9 mouse cellular contexts compared by ENCODE assay signal in the genomic region with DNA sequence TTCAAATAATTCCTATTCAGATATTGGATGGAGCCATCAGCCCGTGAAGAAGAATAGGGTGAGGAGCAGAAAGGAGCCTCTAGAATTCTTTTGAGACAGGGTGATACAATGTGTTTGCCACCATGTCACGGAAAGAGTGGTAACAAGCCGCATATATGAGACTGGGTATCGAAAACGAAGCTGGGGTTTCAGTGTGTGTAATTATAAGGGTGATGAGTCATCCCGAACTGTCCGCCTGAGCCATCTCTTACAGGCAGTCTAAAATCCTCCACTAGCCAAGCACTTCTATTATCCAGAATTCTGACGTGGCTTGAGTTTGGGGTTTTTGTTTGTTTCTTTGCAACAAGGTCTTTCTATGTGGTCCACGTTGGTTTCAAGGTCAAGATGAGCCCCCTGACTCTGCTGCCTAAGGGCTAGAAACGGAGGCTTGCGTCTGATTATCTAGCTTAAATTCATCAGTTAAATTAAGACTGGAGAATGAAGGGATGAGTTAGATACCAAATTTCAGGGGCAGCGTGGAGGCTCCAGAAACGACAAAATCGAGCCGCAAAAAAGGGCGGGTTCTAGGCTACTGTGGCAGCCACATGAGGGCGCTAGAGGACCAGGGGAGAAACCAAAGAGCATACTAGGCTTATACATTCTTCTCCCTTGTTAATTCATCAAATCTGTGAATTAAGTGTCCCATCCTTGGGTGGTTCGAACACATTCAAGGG. TPM values are rescaled to one million over a fixed set of nuclear protein-coding genes. Genes with fewer than 3 reads are reported as not detected.
DNase-seq lines count a peak whose midpoint lies in the region; ATAC-seq and TF ChIP-seq lines count a peak whose summit lies in the region.
"Had no signal": no experiment of that assay in that cellular context is flagged by ENCODE, and none has a peak within 500 bp of the region (broad histone marks: within the 10 kb centered on the region; RNA-seq: fewer than 3 reads in every experiment).

No protein-coding gene starts in this region.

- no peak overlapping the region for H3K4me3 ChIP-seq in heart, adult 2 months
- no peak overlapping the region for H3K4me3 ChIP-seq in heart, embryonic 11.5 days (ENCODE audit: low read depth, low read length)
- H3K4me3 ChIP-seq in bone marrow, adult 2 months (replicated peaks; ENCODE audit: control insufficient read depth, low read depth, low read length) = no peak overlapping the region
- H3K4me3 ChIP-seq in lung, adult 2 months (replicated peaks; ENCODE audit: extremely low read depth, low read depth, low read length) = no peak overlapping the region
- no peak overlapping the region for H3K4me3 ChIP-seq in forebrain, embryonic 11.5 days (ENCODE audit: low read depth, low read length)
- H3K4me3 ChIP-seq: embryonic facial prominence, embryonic 12.5 days had no signal

- intact Hi-C loops in heart, adult 2 months (cut with DNase I) = no loop called here

- 0 out of 2 replicates have a peak, but pooled peaks have one; percentile 18 for TF ChIP-seq EP300 in heart, adult 2 months (IDR thresholded peaks at IDR 0.05; ENCODE audit: insufficient read depth, low read depth, low read length)

- no peak for ATAC-seq in heart, embryonic 11.5 days (replicated peaks; ENCODE audit: insufficient number of reproducible peaks, low FRiP score, low TSS enrichment)
- ATAC-seq in forebrain, embryonic 11.5 days (replicated peaks; ENCODE audit: low FRiP score) = no peak

- H3K27ac ChIP-seq in heart, adult 2 months = no peak overlapping the region
- H3K27ac ChIP-seq in heart, embryonic 11.5 days (ENCODE audit: low read depth, low read length) = no peak overlapping the region
- H3K27ac ChIP-seq in bone marrow, adult 2 months (ENCODE audit: control insufficient read depth, insufficient read depth, low read depth, low read length, poor library complexity) = no peak overlapping the region
- H3K27ac ChIP-seq in forebrain, embryonic 11.5 days (ENCODE audit: low read depth, low read length) = no peak overlapping the region
- H3K27ac ChIP-seq: embryonic facial prominence, embryonic 12.5 days had no signal

- no peaks in the 10 kb centered on the region; the same call in 1 of the 2 replicates for H3K4me1 ChIP-seq in heart, adult 2 months (ENCODE audit: control insufficient read depth, insufficient read depth, low read length)
- H3K4me1 ChIP-seq in heart, embryonic 11.5 days (ENCODE audit: control insufficient read depth, insufficient read depth, low read length) = peaks cover 8% of the 10 kb centered on the region
- no peaks in the 10 kb centered on the region for H3K4me1 ChIP-seq in bone marrow, adult 2 months (ENCODE audit: control insufficient read depth, insufficient read depth, low read length)
- no peaks in the 10 kb centered on the region for H3K4me1 ChIP-seq in lung, adult 2 months (ENCODE audit: control insufficient read depth, insufficient read depth, low read length)
- no peaks in the 10 kb centered on the region for H3K4me1 ChIP-seq in forebrain, embryonic 11.5 days (replicated peaks; ENCODE audit: control insufficient read depth, insufficient read depth, low read length)

- H3K27me3 ChIP-seq in heart, adult 2 months (ENCODE audit: control insufficient read depth, insufficient read depth, low read length) = no peaks in the 10 kb centered on the region
- H3K27me3 ChIP-seq in heart, embryonic 11.5 days (ENCODE audit: control insufficient read depth, insufficient read depth, low read length) = no peaks in the 10 kb centered on the region
- no peaks in the 10 kb centered on the region for H3K27me3 ChIP-seq in forebrain, embryonic 11.5 days (ENCODE audit: control insufficient read depth, insufficient read depth, low read length)
- H3K27me3 ChIP-seq: embryonic facial prominence, embryonic 12.5 days had no signal

- peak; percentile 12 to 49 for DNase-seq in heart, adult 2 months
- DNase-seq in retina, embryonic 14.5 days (ENCODE audit: low spot score) = peak; percentile 48
- DNase-seq in retina, postnatal 1 day = no peak
- peak; percentile 61 for DNase-seq in lung, adult 2 months
- DNase-seq in thymus, adult 18-20 months = peak; percentile 30 to 38
- DNase-seq in forebrain, embryonic 11.5 days (ENCODE audit: low spot score) = no peak

- no peaks in the 10 kb centered on the region for H3K36me3 ChIP-seq in heart, adult 2 months (ENCODE audit: control insufficient read depth, insufficient read depth, low read length)
- H3K36me3 ChIP-seq in heart, embryonic 11.5 days (ENCODE audit: control insufficient read depth, insufficient read depth, low read length) = no peaks in the 10 kb centered on the region
- no peaks in the 10 kb centered on the region for H3K36me3 ChIP-seq in forebrain, embryonic 11.5 days (ENCODE audit: control insufficient read depth, insufficient read depth, low read length)
- H3K36me3 ChIP-seq: embryonic facial prominence, embryonic 12.5 days had no signal

- no peak overlapping the region for H3K9ac ChIP-seq in heart, adult 2 months (ENCODE audit: low read depth, low read length)
- no peak overlapping the region for H3K9ac ChIP-seq in heart, embryonic 11.5 days (ENCODE audit: low read depth, low read length)
- no peak overlapping the region for H3K9ac ChIP-seq in forebrain, embryonic 11.5 days (ENCODE audit: low read length)
- H3K9ac ChIP-seq: embryonic facial prominence, embryonic 12.5 days had no signal

- TF ChIP-seq CTCF in heart, adult 2 months (IDR thresholded peaks at IDR 0.05) = peak; percentile 77
- peak; percentile 81 for TF ChIP-seq CTCF in bone marrow, adult 2 months (IDR thresholded peaks at IDR 0.05; ENCODE audit: control insufficient read depth, insufficient read depth, low read length)
- peak; percentile 74 for TF ChIP-seq CTCF in lung, adult 2 months (IDR thresholded peaks at IDR 0.05; ENCODE audit: insufficient read depth, low read length)

- TF ChIP-seq POLR2A in heart, adult 2 months (IDR thresholded peaks at IDR 0.05; ENCODE audit: insufficient read depth, low read depth, low read length) = no peak
- TF ChIP-seq POLR2A in bone marrow, adult 2 months (IDR thresholded peaks at IDR 0.05; ENCODE audit: borderline replicate concordance, control insufficient read depth, low read depth, low read length) = no peak
- TF ChIP-seq POLR2A in lung, adult 2 months (IDR thresholded peaks at IDR 0.05; ENCODE audit: borderline replicate concordance, extremely low read depth, low read depth, low read length) = no peak

- no peaks in the 10 kb centered on the region for H3K79me2 ChIP-seq in heart, adult 2 months (replicated peaks; ENCODE audit: control insufficient read depth, insufficient read depth, low read length)

- WGBS in heart, adult 2 months = 63% methylated on average over 18 of the region's 18 CpGs
- 65% methylated on average over 18 of the region's 18 CpGs for WGBS in heart, embryonic 11.5 days (ENCODE audit: insufficient replicate concordance)
- 59% methylated on average over 18 of the region's 18 CpGs for WGBS in bone marrow, adult 2 months
- WGBS in lung, adult 2 months = 71% methylated on average over 18 of the region's 18 CpGs
- 81% methylated on average over 18 of the region's 18 CpGs for WGBS in forebrain, embryonic 11.5 days

- H3K4me2 ChIP-seq in heart, embryonic 11.5 days = no peak overlapping the region
- H3K4me2 ChIP-seq in forebrain, embryonic 11.5 days (ENCODE audit: low read depth, low read length, severe bottlenecking) = no peak overlapping the region
- H3K4me2 ChIP-seq: embryonic facial prominence, embryonic 12.5 days had no signal

- H3K9me3 ChIP-seq in heart, embryonic 11.5 days (replicated peaks; ENCODE audit: control insufficient read depth, low read length) = no peaks in the 10 kb centered on the region
- H3K9me3 ChIP-seq in forebrain, embryonic 11.5 days (ENCODE audit: control insufficient read depth, low read length) = no peaks in the 10 kb centered on the region
- H3K9me3 ChIP-seq: embryonic facial prominence, embryonic 12.5 days had no signal

RNA-seq across cellular contexts. Expression of a gene that starts 59.9 kb away (rescaled TPM):
- 10 to 100 TPM; 45.9 to 54.0 TPM for total RNA-seq in heart, adult 2 months (2021)
- 9.6 and 16.8 TPM in 2 replicates for polyA plus RNA-seq in heart, adult 2 months (2012; rRNA removed)
- polyA plus RNA-seq in heart, embryonic 11.5 days (2014; fragmentation: Nextera tagmentation; extraction: Ambion mirVana) = 77.3 and 79.4 TPM in 2 replicates
- 30.4 and 32.1 TPM in 2 replicates for polyA plus RNA-seq in bone marrow, adult 2 months (2011; ENCODE audit: insufficient read depth, insufficient read length, low replicate concordance, missing spikeins)
- 21.3 and 24.6 TPM in 2 replicates for polyA plus RNA-seq in lung, adult 2 months (2012; rRNA removed)
- polyA plus RNA-seq in forebrain, embryonic 11.5 days (2014; fragmentation: Nextera tagmentation; extraction: Ambion mirVana) = 105 and 113 TPM in 2 replicates

Comparison
In these comparisons a context has a peak if more than half of its experiments do, and no peak if none do; other contexts are left out.
1. DNase-seq: peak in heart, adult 2 months (2 of 2), retina, embryonic 14.5 days (single experiment), lung, adult 2 months (single experiment) and thymus, adult 18-20 months (2 of 2); none in retina, postnatal 1 day (single experiment) and forebrain, embryonic 11.5 days (single experiment).
2. Peak in every context shown above with its lines, with median percentiles within 50 percentile points of each other: CTCF ChIP-seq.